Mouse (Mus musculus) urinary bladder, postnatal 10 days (tissue): ENCODE measurements around the gene Ufm1.

Experiments
- DNase-seq: peaks from one replicate; pipeline ENCODE4 v3.0.0; 2022; ENCODE audit warnings: low spot score

The Ufm1 gene

GRCm38 (mm10) chr3:53863383-53864220 is at the start of gene Ufm1:
TSS of gene Ufm1 (minus strand) at chr3:53863830.
- peak; percentile 71 for DNase-seq

- no peak for DNase-seq
Observed at GRCm38 (mm10) chr3:53890619-53891540, 27.2 kb upstream of the Ufm1 start.

- no peak for DNase-seq
Observed at GRCm38 (mm10) chr3:53871596-53871995, 8.0 kb upstream of the Ufm1 start.

- DNase-seq, result no peak
Observed at GRCm38 (mm10) chr3:53870482-53870881, 6.9 kb upstream of the Ufm1 start.

GRCm38 (mm10) chr3:53869263-53869662 is 5.6 kb upstream of the Ufm1 start:
- DNase-seq, result no peak

GRCm38 (mm10) chr3:53868212-53868611 is 4.6 kb upstream of the Ufm1 start:
- no peak for DNase-seq

GRCm38 (mm10) chr3:53854831-53855230 is 8.8 kb downstream of the Ufm1 start:
- DNase-seq, result no peak

- DNase-seq, result no peak
Observed at GRCm38 (mm10) chr3:53854261-53854660, 9.4 kb downstream of the Ufm1 start.

- no peak for DNase-seq
Observed at GRCm38 (mm10) chr3:53848262-53848661, 15.4 kb downstream of the Ufm1 start.

- no peak for DNase-seq
Observed at GRCm38 (mm10) chr3:53847726-53848125, 15.9 kb downstream of the Ufm1 start.

GRCm38 (mm10) chr3:53846206-53846928 is 17.3 kb downstream of the Ufm1 start:
- no peak for DNase-seq

- DNase-seq, result no peak
Observed at GRCm38 (mm10) chr3:53844786-53845185, 18.8 kb downstream of the Ufm1 start, which contains the start of gene Gm10985. TSS of gene Gm10985 (plus strand) at chr3:53845086.

- no peak for DNase-seq
Observed at GRCm38 (mm10) chr3:53834238-53834637, 29.4 kb downstream of the Ufm1 start.

- DNase-seq, result no peak
Observed at GRCm38 (mm10) chr3:53813421-53813977, 50.1 kb downstream of the Ufm1 start.
